Mouse (Mus musculus): ENCODE measurements at regions not wholly inside any gene's neighbourhood (a gene's known extent, or its start where the extent isn't known, plus 50 kb on each side); places are given as distances from the start of the nearest gene placed in this dataset.
"Not testable (repeated sequence)": the region's sequence is repeated elsewhere in the genome, so short reads cannot be mapped to it uniquely, and the experiment has no call there.

DNA sequence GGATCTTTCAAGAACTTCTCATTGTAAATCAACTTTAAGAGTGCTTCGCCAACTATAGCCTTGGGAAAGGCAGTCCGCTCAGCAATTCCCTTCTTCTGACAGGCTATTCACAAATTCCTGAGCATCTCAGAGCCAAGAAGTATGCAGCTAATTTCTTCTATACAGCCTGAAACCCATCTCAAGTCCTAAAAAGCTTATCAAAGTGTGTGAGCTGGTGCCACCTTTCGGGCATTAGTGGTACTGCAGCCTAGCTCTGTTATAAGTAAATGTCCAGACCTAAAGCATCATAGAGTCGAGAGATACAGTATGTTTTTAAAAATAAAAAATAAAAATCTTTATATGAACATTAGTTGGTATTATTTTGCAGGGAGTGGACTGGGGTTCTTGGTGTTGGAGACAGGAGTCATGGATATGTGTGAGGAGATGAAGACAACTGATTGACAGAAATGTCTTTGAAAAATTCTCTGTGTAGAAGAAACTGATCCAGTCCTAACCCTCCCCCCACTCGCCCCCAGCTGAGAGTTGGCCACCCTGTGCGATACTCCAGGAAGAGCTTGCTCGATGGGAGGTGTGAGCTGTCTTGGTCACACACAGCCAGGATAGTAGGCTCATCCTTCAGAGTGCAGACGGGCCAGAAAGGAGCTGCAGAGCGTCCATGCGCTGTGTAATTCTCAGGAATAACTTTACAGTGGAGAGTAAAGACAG, 56.4 kb downstream of the Bod1 start:
- peak; percentile 57 for DNase-seq (ENCODE audit: low read depth, low spot score)

DNA sequence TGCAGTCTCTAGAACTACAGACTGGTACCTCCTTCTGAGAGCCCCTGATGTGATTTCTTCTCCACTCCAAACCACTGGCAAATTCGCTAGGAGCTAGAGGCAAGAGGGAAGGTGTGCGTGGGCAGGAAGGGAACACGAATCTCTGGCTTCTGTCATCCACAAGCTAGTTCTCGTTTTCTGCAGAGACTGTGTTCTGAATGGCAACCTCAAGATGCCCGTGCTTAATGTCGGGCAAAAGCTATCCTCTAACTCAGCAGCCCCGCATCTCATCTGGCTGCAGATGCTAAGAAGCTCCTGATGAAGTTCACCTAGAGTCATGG, 57.3 kb downstream of the Bod1 start:
- no peak for DNase-seq (ENCODE audit: low read depth, low spot score)

DNA sequence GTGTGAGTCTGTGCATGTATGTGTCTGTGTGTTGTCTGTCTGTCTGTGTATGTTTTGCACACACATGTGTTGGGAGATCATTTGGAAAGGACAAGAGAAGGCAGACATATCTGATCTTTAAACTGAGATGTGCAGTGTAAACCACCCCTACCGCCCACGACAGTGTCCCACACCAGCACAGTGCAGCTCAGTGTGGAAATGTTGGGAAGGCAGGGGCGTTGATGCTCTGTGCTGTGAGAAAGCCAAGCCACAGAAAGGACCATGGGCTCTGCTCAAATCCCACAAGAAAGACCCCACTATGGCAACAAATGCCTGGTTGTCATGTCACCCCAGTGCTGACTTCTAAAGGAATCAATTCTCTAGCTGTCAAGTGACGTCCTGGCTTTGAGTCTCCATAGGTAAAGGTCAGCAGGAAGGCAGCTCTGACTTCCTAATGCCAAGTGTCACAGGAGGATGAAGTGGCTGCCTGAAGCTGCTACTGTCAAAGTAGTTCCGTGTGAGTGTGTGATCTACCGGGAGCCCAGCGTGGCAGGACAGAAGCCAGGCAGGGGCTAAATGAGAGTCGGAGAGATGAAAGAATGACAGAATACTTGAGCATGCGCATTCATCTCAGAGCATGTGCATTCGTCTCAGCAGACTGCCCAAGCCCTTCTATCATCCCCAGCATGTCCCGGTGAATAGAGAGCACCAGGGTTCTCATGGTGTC, 57.8 kb downstream of the Bod1 start:
- no peak for DNase-seq (ENCODE audit: low read depth, low spot score)

DNA sequence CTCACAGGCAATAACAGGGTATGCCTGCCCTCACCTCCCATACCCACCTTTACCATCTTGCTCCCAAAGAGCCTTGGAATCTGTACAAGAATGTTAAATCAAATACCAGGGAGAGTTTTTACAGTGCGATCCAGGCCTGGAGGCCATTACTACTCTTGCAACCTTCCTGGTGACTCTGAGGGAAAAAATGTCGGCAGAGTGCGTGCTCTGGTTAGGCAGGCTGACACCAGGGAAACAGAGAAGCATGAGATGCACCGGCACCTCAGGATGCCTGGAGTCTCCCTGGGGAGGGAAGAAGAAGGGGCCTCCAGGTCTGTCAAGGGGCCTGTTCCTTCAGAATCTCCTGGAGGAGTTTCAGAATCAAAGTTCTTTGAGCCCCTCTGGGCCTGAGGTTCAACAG, 63.2 kb downstream of the Bod1 start:
- DNase-seq (ENCODE audit: low read depth, low spot score) = no peak

DNA sequence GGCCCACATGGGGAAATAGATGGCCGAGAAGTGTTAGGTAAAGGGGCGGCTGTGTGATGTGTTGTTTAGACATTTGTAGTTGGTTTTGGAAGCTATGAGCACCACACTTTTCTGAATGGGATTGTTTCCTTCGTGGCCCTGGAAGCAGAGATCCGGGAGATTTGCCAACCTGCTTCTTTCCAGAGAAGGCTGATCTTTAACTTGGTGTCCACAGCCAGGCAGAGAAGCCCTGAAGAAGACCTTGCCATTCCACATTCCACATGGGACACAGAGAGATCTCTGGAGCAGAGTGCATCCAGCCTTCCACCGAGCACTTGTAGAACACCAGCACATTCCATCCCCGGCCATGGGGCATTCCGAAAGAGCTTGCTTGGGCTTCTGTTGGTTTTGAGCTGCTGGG, 70.2 kb downstream of the Bod1 start:
- DNase-seq (ENCODE audit: low read depth, low spot score) = no peak

DNA sequence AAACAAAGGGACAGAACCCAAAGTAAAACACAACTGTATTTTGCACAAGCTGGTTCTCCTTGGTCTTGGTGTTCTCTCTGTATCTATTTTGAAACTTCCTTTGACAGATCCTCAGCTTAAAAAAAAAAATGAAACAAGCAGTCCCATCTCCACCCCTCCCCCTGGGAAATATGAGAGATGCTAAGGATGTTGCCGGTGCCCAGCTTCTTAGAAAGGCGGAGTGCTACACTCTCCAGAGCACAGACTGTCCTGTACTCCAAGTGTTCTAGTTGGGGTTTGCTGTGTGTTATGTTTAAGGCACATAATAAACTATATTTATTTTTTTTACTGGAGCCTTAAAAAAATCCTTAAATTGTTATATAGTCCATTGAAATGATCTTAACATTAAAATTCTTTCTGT, 78.1 kb downstream of the Bod1 start:
- no peak for DNase-seq (ENCODE audit: low read depth, low spot score)

DNA sequence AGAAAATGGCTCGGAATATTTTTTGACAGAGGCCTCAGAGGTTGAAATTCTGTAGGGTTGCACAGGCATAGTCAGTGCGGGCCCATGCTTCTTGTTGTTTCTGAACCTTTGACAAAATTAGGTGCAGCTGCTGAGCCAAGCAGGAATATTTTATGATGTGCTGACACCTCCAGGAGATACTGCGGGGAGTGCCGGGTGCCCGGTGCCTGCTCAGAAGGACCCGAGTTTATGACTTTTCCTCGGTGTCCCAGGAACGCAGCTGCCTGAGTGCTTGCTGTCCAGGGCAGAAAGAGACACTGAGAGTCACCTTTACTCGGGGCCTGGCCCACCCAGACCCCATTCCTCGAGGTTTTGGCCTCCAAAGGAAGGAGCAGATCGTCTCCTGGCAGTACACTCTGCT, 79.6 kb downstream of the Bod1 start:
- DNase-seq (ENCODE audit: low read depth, low spot score) = peak; percentile 21

DNA sequence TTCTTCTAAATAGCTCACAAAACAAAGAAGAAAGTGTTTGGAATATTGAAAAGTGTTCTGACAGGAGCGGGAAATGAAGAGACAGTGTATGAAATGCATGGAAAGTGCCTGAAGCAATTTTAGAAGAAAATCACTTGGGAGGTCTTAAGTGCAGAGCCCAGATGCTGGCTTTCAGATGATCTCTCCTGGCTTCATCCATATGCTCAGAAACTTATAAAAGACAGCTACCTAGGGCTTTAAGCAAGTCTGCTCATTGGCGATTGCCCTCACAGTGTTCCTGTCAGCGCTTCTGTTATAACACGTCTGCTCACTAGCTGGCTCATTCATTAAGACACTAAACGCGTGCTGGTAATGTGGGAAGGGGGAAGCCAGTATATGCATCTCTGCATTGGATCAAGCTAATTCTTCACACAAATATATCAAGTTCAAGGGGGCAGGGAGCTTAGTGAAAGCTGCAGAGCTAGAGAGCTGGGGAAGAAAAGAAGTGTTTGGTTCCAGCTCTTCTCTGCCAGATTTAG, 80.6 kb downstream of the Bod1 start:
- DNase-seq (ENCODE audit: low read depth, low spot score) = no peak

DNA sequence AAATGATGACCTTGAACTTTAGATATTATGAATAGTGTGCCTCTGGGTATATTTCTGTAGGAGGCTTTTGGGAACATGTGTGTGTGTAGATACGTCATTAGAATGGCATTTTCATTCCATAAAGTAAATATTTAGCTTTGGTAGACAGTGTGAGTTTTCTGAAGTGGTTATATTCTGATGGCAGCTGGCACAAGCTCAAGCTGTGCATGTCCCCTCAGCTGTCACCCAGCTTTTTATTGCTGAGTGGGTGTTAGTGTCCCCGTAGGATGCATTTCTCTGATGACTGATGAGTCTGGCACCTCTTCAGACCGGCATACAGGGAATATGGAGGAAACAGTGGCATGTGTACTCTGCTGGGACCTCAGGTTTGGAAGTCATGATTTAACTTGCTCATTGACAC, 96.7 kb downstream of the Bod1 start:
- DNase-seq (ENCODE audit: low read depth, low spot score) = no peak

DNA sequence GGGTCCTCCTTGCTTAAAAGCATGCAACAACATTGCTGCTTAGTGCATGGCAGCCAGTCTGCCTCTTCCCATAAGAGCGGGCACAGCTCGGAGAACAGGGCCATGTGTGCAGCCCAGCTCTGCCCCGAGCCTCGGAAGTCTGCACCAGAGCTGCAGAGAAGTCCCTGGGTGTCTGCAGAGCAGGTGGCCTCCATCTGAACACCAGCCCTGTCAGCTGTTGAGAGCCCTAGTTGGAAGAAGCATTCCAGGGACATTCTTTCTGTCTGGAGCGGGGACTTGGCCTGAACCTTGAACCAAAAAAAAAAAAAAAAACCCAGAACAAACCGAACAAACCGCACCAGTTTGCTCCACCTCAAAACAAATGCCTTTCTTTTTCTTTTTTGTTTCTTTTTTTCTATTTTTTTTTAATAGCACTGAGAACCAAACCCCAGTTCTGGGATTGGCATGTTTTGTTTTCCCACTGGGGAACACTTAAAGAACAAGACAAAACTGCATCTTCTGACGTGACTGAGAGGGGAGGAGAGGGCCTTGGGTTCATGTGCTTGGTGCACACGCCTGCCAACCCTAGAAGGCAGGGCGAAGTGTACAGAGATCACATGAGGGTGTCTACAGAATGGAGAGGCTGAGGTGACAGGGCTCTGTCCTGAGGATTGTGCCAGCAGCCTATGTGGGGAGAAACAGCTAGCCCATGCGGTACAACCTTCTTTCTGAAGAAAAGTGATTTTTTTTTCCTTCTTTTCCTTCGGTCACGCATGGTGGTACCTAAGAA, 106.8 kb downstream of the Bod1 start:
- no peak for DNase-seq (ENCODE audit: low read depth, low spot score)

DNA sequence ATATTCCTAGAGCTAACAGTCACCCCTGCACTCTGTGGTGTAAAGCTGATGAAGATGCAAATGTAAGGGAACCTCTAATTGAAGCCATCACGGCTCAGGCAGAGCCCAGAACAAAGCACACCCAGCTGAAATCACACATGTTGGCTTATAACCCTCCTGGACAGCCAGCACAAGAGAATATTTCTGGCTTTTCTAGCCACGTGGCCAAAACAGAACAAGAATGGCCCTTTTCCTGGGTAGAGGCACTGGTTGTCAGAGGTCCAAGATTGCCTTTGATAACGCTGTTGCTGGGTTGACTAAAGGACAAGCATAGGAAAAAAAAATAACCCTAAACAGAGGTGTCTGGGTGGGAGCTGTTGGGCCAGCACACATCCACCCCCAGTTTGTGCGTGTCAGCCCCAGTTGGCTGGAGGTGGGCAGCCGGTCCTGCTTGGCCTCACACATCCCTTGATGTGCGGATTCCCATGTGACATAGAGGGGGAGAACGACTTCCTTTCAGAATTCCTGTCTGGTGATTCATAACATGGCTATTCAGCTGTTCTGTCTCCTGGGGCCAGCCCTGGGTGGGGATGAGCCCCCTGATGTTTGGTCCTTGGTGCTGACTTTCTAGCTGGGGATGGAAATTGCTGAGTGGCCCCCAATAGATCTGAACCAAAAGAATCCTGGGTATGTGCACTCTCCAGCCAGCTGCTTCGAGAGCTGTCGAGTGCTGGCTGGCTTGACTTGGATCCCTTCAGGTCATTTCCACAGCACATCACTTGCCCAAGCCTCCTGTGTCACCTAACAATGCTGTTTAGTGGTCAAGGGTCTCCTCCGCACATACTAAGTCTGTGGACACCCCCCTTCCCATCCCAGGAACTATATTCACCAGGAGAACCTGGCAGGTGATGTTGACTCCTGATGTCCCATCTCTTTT, 107.6 kb downstream of the Bod1 start:
- no peak for DNase-seq (ENCODE audit: low read depth, low spot score)

DNA sequence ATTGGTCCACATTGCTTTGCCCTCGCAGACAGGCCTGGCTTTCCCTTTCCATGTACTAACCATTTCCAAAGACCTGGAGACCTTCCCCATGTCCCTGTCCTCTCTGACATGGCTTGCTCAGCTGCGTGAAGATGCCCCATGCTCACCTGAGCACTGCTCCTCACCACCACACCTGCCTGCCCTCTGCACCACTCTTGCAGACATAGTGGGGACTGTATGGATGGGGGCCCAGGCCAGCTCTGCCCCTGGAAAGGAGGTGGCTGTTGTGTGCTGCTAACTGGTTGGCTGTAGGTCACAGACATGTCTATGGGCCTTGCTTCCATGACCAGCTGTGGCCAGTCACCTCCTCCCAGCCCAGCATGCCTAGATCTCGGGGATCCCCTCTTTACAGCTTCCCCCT, 108.7 kb downstream of the Bod1 start:
- DNase-seq (ENCODE audit: low read depth, low spot score) = no peak

DNA sequence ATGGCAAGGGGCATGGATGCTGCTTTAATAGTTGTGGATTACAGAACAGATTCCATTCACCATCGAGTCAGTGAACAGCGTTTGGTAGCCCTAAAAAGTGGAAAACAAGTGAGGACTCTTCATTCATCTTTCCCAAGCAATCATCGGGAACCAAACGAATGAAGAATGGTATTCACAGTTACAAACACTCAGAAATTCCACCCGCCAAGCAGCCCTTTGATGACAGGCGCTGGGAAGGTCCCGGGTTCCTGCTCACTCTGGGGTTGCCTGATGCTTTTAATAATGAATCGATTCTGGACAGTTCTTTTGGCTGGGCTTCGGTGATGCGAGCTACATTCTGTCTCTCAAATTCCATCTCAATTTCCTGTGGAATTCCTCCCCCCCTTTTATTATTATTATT, 110.9 kb downstream of the Bod1 start:
- DNase-seq (ENCODE audit: low read depth, low spot score) = no peak

DNA sequence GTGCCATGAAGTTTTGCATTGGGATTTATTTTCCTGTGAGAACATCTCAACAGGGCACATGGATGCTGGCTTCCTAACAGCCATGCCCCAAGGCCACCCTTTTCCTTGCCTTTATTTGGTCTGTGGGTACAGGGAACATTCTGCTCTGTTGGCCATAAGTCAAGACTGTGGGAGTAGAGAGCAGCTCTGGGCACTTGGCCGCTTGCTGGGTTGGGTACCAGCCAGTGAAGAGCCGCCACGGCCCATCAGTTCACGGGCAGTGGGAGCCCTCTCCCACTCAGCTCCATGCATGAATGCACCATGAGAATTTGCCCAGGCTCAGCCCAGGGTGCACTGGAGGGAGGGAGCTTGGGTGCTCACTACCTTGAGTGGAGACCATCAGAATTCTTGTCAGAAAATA, 116.6 kb downstream of the Bod1 start:
- no peak for DNase-seq (ENCODE audit: low read depth, low spot score)

DNA sequence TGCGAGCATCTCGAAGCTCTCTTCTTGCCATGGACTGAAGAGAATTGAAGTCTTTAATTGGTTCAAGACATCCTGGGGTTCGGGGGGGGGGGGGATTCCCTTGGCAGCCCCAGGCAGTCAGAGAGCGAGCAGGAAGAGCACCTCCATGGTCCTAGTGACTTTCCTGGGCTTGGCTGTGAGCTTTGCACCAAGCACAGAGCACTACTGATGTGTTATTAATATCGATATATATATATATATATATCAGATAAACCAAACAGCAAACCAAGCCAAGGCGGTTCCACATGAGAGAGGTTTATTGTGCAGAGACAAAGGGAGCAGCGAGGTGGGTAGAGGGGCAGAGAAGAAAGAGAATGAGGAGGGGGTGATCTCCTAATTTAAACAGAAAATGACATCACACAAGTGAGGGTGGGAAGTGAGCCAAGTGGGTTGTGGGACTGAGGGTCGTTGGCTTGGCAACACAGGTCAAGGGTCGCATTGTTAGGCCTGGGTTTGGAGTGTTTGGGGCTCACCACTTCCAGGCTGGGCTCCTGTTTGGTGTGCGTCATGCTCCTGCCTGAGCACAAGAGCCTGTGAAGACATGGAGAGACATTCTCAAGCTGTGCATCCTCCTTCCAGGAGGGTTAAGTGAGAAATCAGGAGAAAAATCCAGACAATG, 119.9 kb downstream of the Bod1 start:
- DNase-seq (ENCODE audit: low read depth, low spot score) = no peak

DNA sequence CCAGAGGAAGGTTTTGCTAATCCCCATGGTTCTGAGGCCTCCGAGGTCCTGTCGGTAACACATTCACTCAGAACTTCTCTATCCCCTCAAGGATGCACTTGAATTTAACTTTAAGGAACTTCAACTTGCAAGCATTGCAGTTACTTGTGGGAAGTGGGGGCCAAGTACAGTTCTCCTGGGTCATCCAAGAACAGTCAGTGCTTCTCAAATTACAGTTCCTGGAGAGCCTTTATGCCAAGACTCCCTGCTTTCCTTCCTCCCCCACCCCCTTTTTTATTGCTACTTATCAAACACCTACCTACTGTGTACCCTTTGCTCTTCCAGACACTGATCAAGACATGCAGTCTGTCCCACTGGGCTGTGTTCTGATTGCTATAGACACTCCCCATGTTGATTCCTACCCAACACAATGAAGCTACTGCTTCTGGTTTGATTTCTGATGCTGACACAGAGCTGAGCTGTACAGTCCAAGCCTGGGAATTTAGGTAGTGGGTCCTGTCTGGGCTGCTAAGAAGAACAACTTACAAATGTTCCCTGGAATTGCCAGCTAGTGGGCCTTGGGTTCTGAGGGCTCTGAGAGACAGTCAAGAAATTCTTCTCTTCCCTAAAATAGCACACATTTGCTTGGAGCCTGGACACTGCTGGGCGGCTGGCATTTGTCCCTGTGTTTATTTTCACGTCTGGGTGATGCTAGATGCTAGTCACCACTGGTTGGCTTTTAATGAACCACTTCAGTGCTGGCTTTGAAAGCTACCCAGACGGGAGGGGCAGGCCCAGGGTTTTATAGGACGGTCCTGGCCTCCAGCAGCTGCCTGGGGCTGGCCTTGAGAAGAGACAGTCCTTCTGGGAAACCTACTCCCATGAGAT, 120.7 kb downstream of the Bod1 start:
- DNase-seq (ENCODE audit: low read depth, low spot score) = no peak

DNA sequence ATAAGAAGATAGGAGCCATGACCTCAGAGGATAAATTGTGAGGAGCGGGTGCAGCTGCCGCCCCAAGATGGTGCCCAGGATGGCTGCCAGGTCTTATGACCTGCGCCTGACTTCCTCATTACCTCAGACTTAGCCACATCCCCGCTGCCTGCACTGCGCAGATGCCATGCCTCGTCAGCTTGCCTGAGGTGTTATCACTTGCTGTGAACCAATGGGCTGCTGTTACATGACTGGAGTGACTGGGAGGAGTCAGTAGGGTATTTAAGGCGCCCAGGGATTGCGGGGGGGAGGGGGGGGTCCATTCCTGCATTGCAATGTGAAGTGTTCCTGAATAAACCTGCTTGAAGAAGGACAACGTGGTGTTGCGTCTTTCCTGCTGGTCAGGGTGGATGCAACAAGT, 126.2 kb downstream of the Bod1 start:
- not testable (repeated sequence) for DNase-seq (ENCODE audit: low read depth, low spot score)

DNA sequence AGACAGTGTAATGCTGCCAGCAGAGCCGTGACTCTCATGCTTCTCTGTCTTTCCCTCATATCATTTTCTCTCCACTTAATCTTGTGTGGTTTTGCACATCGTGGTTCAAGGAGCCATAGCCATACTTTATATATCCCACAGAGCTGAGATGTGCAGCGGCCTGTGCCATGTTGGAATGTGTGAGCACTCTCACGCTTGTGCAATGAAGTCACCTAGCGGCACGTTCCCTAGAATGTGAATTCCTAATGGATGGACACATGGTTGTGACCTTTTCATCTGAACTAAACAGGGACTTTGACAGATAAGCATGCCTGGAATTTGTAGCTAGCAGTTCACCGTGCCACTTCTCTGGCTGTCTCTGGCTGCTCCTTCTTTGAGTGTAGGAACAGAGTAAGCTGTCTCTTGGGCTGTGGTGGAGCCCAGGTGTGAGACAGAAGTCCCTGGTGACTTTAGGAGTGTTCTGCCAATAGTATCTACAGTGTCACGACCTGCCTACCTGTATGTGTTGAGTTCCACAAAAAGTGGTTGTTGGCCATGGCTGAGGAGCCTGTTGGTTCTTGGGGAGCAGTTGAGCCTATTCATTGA, 129.0 kb downstream of the Bod1 start:
- DNase-seq (ENCODE audit: low read depth, low spot score) = no peak

DNA sequence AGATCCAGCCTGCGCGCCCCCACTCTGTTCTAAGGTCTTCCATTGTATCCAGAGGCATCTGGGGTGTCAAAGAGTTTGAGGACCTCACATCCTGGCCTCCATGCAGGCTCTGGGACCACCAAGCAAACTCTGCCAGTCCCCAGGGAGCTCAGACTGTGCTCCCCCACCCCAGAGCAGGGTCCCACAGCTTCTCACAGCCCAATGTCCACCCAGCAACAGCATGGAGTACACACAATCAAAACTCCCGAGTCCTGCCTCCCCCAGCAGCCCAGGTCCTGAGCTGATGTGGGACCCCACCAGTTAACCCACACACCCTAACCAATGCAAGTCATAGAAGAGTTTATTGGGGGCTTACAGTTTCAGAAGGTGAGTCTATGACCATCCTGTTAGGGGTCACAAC, 130.3 kb downstream of the Bod1 start:
- DNase-seq (ENCODE audit: low read depth, low spot score) = no peak

DNA sequence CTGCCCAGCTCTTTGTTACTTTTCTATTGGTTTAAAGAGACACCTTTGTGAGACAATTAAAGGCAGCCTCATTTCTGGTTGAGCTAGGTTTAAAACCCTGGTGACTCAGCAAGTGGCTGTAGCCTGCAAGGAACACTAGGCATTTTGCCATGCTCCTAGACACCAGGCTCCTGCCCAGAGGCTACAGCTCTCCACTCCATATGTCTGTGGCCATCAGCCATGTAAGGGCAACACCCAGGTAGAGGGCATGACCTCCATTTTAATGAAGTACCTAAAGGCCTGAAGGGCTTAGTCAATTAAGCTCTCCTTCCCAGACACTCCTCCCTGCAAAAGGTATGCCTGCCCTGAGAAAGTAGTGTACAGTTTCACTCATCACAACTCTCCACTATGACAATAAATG, 130.9 kb downstream of the Bod1 start:
- no peak for DNase-seq (ENCODE audit: low read depth, low spot score)

Measured in forelimb bud, embryonic 11.5 days (tissue).